Mouse (Mus musculus) myocyte (in vitro differentiated cells): ENCODE data around the gene B230217C12Rik. TPM values are rescaled to one million over a fixed set of nuclear protein-coding genes. Genes with fewer than 3 reads are reported as not detected.

ENCODE experiments used
- H3K27me3 ChIP-seq: one replicate; pipeline ENCODE4 v1.6.1; 2011; ENCODE audit not compliant: control insufficient read depth, insufficient read depth, insufficient read length
- H3K36me3 ChIP-seq: one replicate; pipeline ENCODE4 v1.6.1; 2011; ENCODE audit not compliant: control insufficient read depth, insufficient read depth
- H3K4me2 ChIP-seq: one replicate; pipeline ENCODE4 v1.6.1; 2011; ENCODE audit warnings: low read depth, control low read depth
- H3K4me3 ChIP-seq: one replicate; pipeline ENCODE4 v1.5.1; 2011; ENCODE audit warnings: mild to moderate bottlenecking, control low read depth, moderate library complexity
- H3K79me2 ChIP-seq: one replicate; pipeline ENCODE4 v1.6.1; 2011; ENCODE audit not compliant: control insufficient read depth, insufficient read depth
- H3ac ChIP-seq: one replicate; pipeline ENCODE4 v1.6.1; 2011; ENCODE audit not compliant: control insufficient read depth, insufficient read length
- CEBPB ChIP-seq: IDR thresholded peaks from 2 replicates; pipeline ENCODE4 v1.6.1; 2011; ENCODE audit warnings: mild to moderate bottlenecking, moderate library complexity; ENCODE audit not compliant: poor library complexity, insufficient read depth, severe bottlenecking
- E2F4 ChIP-seq: IDR thresholded peaks from one replicate; pipeline ENCODE4 v1.6.1; 2011; ENCODE audit warnings: mild to moderate bottlenecking, control low read depth, moderate library complexity; ENCODE audit not compliant: insufficient read depth
- MAX ChIP-seq: IDR thresholded peaks from one replicate; pipeline ENCODE4 v1.6.1; 2011; ENCODE audit warnings: low read depth, mild to moderate bottlenecking, control low read depth
- MYOD1 ChIP-seq, 3 experiments: IDR thresholded peaks; one replicate each; pipeline ENCODE4 v1.6.1; 2011; ENCODE audit warnings: control low read depth in 2 of 3, low read depth in 2 of 3, mild to moderate bottlenecking in 2 of 3, moderate library complexity in 1 of 3; ENCODE audit not compliant: insufficient read length in 2 of 3, control insufficient read depth in 1 of 3
- MYOG ChIP-seq, 3 experiments: IDR thresholded peaks; one replicate each; pipeline ENCODE4 v1.6.1; 2011; ENCODE audit warnings: control low read depth in 2 of 3, low read depth in 2 of 3, mild to moderate bottlenecking in 2 of 3; ENCODE audit not compliant: insufficient read length in 2 of 3, control insufficient read depth in 1 of 3, insufficient read depth in 1 of 3
- POLR2A ChIP-seq: IDR thresholded peaks from one replicate; pipeline ENCODE4 v1.6.1; 2011; ENCODE audit warnings: low read depth, mild to moderate bottlenecking, control low read depth, moderate library complexity; ENCODE audit not compliant: insufficient read length
- POLR2AphosphoS2 ChIP-seq: IDR thresholded peaks from one replicate; pipeline ENCODE4 v1.6.1; 2011; ENCODE audit warnings: low read depth, control low read depth; ENCODE audit not compliant: insufficient read length
- REST ChIP-seq: IDR thresholded peaks from one replicate; pipeline ENCODE4 v1.6.1; 2011; ENCODE audit warnings: mild to moderate bottlenecking, control low read depth, moderate library complexity; ENCODE audit not compliant: insufficient read depth, insufficient read length
- SRF ChIP-seq: IDR thresholded peaks from one replicate; pipeline ENCODE4 v1.6.1; 2011; ENCODE audit warnings: low read depth; ENCODE audit not compliant: control insufficient read depth, insufficient read length
- TCF12 ChIP-seq: IDR thresholded peaks from one replicate; pipeline ENCODE4 v1.6.1; 2011; ENCODE audit warnings: mild to moderate bottlenecking, control low read depth; ENCODE audit not compliant: poor library complexity, insufficient read depth, severe bottlenecking
- TCF3 ChIP-seq: IDR thresholded peaks from one replicate; pipeline ENCODE4 v1.6.1; 2011; ENCODE audit warnings: low read depth, control low read depth; ENCODE audit not compliant: insufficient read length
- USF1 ChIP-seq: IDR thresholded peaks from one replicate; pipeline ENCODE4 v1.6.1; 2011; ENCODE audit warnings: low read depth, mild to moderate bottlenecking, control low read depth, moderate library complexity
- polyA plus RNA-seq: library from polyadenylated mRNA; unstranded; fragments of >200 nt; fragmentation: generic; extraction: Trizol; gene quantifications from one replicate; pipeline ENCODE4 v1.2.1, GENCODE M21; 2012; ENCODE audit warnings: missing spikeins

Gene B230217C12Rik
- polyA plus RNA-seq, 1 experiment, result 1.9 TPM

DNA sequence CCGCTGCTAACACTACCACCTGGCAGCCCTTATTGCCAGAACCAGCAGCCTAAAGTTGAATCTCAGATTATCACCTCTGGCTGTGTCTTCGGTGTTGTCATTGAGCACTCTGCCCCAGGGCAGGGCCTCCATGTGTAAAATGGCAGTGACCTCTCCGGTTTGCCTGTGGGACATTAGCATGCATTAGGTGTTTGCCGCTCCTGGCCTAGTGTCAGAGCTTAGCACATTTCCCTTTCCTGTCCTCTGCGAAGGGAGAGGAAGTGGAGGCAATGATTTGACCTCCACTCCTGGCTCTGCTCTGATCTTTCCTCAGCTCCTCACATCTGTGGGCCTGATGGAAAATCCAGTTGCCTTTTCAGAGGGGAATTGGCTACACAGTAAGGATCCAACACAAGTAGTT is 20.7 kb upstream of the B230217C12Rik start:
- Histone ChIP-seq H3K4me2 (no peak overlapping the region), H3K79me2 (peaks cover 82% of the 10 kb centered on the region), H3K27me3 (no peaks in the 10 kb centered on the region), H3ac (no peak overlapping the region), H3K36me3 (peaks cover 18% of the 10 kb centered on the region), H3K4me3 (no peak overlapping the region)
- TF ChIP-seq TCF12 (no peak), POLR2A (no peak), POLR2AphosphoS2 (no peak), TCF3 (no peak), MAX (no peak), SRF (no peak), CEBPB (no peak), MYOD1 (IDR thresholded peaks at IDR 0.05; ENCODE audit: control insufficient read depth in 1 of 3, insufficient read length in 2 of 3, low read depth in 2 of 3) (no peak), E2F4 (no peak), USF1 (no peak), MYOG (IDR thresholded peaks at IDR 0.05; ENCODE audit: control insufficient read depth in 1 of 3, insufficient read depth in 1 of 3, insufficient read length in 2 of 3, low read depth in 2 of 3) (no peak), REST (no peak)

DNA sequence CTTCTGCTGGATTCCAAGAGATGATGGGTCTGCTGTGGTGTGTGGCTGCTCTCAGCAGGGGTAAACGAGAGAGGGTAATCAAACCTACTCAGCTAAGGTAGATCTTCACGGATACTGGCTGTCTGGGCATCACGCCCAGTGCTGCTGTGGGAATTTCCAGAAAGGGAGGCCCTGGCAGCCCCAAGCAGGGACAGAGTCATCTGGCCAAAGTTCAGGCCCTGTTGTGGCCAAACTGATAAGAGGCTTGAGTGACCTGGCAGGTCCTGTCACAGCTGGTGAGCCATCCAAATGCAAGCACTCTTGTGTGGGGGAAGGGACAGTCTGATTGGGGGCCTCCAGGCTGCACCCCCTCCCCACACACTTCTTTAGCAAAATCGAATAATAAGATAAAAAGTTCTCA is 19.7 kb upstream of the B230217C12Rik start:
- peaks cover 18% of the 10 kb centered on the region for H3K36me3 ChIP-seq
- no peak overlapping the region for H3K4me3 ChIP-seq

DNA sequence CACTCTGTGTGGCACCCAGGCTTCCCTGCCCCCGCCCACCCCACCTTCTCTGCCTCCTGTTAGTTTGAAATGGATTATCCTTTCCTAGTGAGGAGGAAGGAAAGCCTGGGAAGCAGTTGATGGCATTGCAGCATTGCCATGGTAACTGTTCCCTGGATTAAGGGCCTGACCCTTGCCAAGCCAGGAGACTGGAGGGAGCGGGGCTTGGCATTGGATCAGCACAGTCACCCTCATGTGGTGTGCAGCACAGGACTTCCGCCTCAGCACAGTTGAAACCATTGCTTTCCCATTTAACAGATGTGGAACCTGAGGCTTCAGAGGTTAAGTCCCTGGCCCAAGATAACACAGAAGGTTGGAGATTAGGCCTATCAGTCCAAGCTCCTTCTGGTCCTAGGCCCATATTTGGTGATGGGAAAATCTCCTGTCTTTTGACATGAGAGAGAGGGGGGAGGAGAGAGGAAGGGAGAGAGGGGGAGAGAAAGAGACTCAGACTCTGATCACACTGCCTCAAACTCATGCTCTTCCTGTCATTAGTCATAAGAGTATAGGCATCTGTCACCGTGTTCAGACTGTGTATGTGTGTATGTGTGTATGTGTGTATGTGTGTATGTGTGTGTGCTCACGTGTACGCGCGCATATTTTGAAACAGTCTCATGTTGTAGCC is 19.0 kb upstream of the B230217C12Rik start:
- Histone ChIP-seq H3K79me2 (peaks cover 71% of the 10 kb centered on the region), H3K36me3 (peaks cover 20% of the 10 kb centered on the region), H3ac (no peak overlapping the region), H3K4me3 (no peak overlapping the region), H3K4me2 (no peak overlapping the region), H3K27me3 (no peaks in the 10 kb centered on the region)
- TF ChIP-seq CEBPB, result no peak
- TF ChIP-seq USF1, result no peak
- TF ChIP-seq MYOG (IDR thresholded peaks at IDR 0.05; ENCODE audit: control insufficient read depth in 1 of 3, insufficient read depth in 1 of 3, insufficient read length in 2 of 3, low read depth in 2 of 3), result no peak
- TF ChIP-seq POLR2A, result no peak
- no peak for TF ChIP-seq TCF3
- no peak for TF ChIP-seq POLR2AphosphoS2
- TF ChIP-seq MAX, result no peak
- no peak for TF ChIP-seq SRF
- no peak for TF ChIP-seq E2F4
- TF ChIP-seq TCF12, result no peak
- no peak for TF ChIP-seq REST
- no peak for TF ChIP-seq MYOD1 (IDR thresholded peaks at IDR 0.05; ENCODE audit: control insufficient read depth in 1 of 3, insufficient read length in 2 of 3, low read depth in 2 of 3)

More for the DNA sequence above, 19.7 kb upstream of the B230217C12Rik start:
- Histone ChIP-seq H3K27me3 (no peaks in the 10 kb centered on the region), H3K79me2 (peaks cover 76% of the 10 kb centered on the region), H3ac (no peak overlapping the region), H3K4me2 (peak overlapping the region; percentile 7)
- TF ChIP-seq MYOG (IDR thresholded peaks at IDR 0.05; ENCODE audit: control insufficient read depth in 1 of 3, insufficient read depth in 1 of 3, insufficient read length in 2 of 3, low read depth in 2 of 3) (peak in 1 of 3 experiments; percentile 61), POLR2A (no peak), MYOD1 (IDR thresholded peaks at IDR 0.05; ENCODE audit: control insufficient read depth in 1 of 3, insufficient read length in 2 of 3, low read depth in 2 of 3) (peak in 2 of 3 experiments; percentile 4 to 60)

DNA sequence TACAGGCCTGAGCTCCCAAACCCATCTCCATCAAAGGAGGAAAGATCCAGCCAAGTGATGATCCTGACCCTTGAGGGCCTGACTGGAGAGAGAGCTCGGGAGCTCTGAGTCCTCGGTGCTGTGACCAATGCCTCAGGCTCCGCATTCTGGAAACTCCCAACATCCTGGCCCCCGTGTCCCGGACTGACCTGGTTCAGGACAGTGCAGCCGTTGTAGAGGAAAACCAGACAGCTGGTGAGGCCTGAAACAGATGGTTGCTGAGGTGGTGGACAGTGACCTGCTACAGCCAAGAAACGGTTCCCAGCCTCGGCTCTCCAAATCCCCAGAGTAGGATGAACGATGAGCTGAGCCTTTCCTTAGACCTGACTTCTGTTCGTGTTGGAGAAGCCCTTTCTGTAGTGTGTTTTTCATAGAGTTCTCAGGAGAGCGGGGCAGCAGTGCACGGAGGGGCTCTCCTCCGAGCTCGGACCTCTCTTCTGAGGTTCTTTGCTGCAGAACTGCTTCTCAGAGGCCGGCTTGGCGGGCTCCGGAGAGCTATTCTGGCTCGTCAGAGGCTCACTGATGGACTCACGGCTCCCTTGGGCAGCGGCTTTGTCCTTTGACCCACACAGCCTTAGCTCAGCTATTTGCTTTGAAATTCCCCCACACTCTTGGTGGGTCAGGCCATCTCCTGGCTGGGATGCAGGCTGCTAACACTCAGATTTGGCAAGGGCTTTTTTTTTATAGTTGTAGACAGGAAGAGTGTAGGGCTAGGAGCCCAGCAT is 17.6 kb upstream of the B230217C12Rik start:
- no peaks in the 10 kb centered on the region for H3K27me3 ChIP-seq
- TF ChIP-seq MYOG (IDR thresholded peaks at IDR 0.05; ENCODE audit: control insufficient read depth in 1 of 3, insufficient read depth in 1 of 3, insufficient read length in 2 of 3, low read depth in 2 of 3) (peak in 1 of 3 experiments; percentile 58), MAX (no peak), MYOD1 (IDR thresholded peaks at IDR 0.05; ENCODE audit: control insufficient read depth in 1 of 3, insufficient read length in 2 of 3, low read depth in 2 of 3) (peak in 1 of 3 experiments; percentile 51)
- H3K4me2 ChIP-seq, result no peak overlapping the region
- no peak overlapping the region for H3K4me3 ChIP-seq
- H3K36me3 ChIP-seq, result peaks cover 23% of the 10 kb centered on the region
- H3ac ChIP-seq, result no peak overlapping the region
- H3K79me2 ChIP-seq, result peaks cover 69% of the 10 kb centered on the region

DNA sequence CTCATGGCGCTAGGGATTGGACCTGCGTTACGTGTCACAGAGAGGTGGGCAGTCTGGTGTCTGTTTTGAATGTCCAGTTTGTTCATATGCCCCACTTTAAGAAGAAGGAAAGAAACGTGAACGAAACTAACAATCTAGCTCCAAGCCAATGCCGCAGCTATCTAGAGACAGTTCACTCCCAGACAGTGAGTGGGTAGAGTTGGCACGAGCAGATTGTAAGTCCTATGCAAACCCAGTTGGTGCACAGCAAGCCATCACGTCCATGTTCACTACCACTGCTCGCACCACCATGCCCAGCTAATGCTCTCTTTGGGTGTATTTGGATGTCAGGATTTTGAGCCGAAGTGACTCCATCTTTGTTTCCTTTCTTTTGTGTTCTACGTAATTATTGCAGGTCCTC is 16.4 kb upstream of the B230217C12Rik start:
- no peak overlapping the region for H3K4me2 ChIP-seq
- TF ChIP-seq USF1 (no peak), MAX (no peak), REST (no peak), SRF (no peak), E2F4 (no peak), POLR2AphosphoS2 (no peak), MYOG (IDR thresholded peaks at IDR 0.05; ENCODE audit: control insufficient read depth in 1 of 3, insufficient read depth in 1 of 3, insufficient read length in 2 of 3, low read depth in 2 of 3) (no peak), MYOD1 (IDR thresholded peaks at IDR 0.05; ENCODE audit: control insufficient read depth in 1 of 3, insufficient read length in 2 of 3, low read depth in 2 of 3) (no peak), CEBPB (no peak)
- H3ac ChIP-seq, result no peak overlapping the region
- no peak overlapping the region for H3K4me3 ChIP-seq
- peaks cover 57% of the 10 kb centered on the region for H3K79me2 ChIP-seq
- H3K36me3 ChIP-seq, result peaks cover 23% of the 10 kb centered on the region
- no peaks in the 10 kb centered on the region for H3K27me3 ChIP-seq
